Mouse (Mus musculus): ENCODE measurements at regions not wholly inside any gene's neighbourhood (a gene's known extent, or its start where the extent isn't known, plus 50 kb on each side); places are given as distances from the start of the nearest gene placed in this dataset.

DNA sequence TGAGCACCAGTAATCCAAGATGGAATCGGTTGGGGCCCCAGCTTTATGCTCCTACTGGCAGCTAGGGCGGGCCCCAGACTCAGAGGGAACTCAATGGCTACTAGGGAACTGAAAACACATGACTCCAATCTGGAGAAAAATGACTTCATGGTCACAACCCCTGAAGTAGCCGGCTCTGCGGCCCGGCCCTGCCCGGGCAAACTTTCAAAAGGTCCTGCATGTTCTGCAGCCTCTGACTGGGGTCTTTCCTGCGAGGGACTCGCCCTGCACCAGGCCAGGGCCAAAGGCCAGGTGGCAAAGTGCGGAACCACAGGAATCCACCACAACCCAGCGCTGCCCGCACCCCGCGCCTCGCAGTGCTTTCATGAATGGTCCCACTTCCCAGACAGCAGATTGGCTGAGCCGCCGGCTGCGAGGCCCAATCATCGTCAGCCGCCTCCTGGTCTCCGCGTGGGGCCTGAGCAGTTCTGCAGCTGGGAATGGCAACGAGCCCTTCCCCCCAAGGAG is 91.0 kb upstream of the Ccnd1 start:
- TF ChIP-seq POLR2A (IDR thresholded peaks at IDR 0.05; ENCODE audit: low read depth, low read length) (no peak), CTCF (conservative IDR thresholded peaks at IDR 0.05; ENCODE audit: insufficient read depth, insufficient read length, low read depth, low read length) (no peak)
